Mouse (Mus musculus): ENCODE results near the gene Fam149b.
"Not testable (repeated sequence)": the region's sequence is repeated elsewhere in the genome, so short reads cannot be mapped to it uniquely, and the experiment has no call there.

The Fam149b gene

DNA sequence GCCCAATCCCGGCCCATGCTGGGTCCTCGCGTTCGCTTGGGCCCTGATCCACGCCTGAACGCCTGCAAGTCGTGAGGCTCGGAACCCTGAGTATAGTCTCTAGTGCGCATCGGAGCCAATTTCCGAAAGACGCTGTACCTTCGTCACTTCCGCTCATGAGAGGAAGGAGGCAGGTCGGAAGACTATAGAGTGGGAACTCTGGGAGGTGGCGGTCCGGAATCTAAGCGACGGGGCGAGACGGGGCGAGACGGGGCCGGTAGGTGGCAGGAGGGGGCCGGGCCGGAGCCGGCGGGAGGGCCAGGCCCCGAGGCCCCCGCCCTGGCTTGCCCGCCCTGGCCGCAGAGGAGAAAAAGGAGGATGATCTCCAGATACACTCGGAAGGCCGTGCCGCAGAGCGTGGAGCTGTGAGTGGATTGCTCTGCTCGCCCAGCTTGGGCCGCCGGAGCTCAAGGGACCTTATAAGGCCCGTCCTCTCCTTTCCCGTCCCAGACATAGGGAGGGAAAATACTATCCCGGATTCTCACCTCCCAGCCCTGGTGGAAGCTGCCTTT is at the start of gene Fam149b, which contains the start of gene Ecd:
Gene Fam149b, plus strand, starts transcription at position 172 of the 551 bp plus-strand sequence.
Gene Ecd, minus strand, starts transcription at position 131 of the 551 bp plus-strand sequence.
- peak; percentile 89 for DNase-seq

- DNase-seq = not testable (repeated sequence)
Observed at GRCm38 (mm10) chr14:20305085-20305484, 42.9 kb upstream of the Fam149b start.

DNA sequence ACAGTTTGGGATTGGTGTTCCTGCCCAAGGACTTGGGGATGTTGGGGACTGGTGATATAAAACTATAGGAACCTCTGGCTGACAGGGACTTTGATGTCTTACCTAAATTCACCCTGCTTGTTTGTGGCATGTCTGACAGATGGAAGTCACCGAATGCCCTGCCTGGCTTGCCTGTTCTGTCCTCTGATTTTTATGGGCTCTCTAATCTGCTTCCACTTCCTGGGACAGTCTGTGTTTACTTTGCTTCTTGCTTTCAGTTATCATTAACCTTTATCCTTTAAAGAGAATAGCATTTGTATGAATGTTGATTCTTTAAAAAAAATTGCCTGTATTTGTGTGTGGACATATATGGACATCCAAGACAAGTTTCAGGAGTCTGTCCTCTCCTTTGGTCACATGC is 32.8 kb upstream of the Fam149b start:
- DNase-seq = no peak

GRCm38 (mm10) chr14:20319420-20319819 is 28.5 kb upstream of the Fam149b start:
- DNase-seq = peak; percentile 79

DNA sequence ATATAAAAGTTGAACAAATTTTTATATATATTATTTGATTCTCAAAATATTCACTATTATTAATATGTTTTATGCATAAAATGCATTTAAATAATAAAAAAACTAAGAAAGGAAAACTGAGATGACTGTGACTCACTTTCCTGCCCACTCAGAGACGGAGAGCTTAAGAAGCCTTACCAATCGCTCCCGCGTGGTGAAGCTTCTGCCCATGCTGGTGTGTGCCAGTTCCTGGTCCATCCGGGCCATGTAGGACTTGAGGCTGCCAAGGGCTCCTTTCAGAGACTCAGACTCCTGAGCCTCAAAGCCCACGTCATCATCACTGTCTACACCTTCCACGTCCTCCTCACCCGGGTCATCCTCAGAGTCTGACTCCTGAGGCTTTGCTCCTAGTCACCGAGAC is 23.8 kb upstream of the Fam149b start:
- DNase-seq = no peak

DNA sequence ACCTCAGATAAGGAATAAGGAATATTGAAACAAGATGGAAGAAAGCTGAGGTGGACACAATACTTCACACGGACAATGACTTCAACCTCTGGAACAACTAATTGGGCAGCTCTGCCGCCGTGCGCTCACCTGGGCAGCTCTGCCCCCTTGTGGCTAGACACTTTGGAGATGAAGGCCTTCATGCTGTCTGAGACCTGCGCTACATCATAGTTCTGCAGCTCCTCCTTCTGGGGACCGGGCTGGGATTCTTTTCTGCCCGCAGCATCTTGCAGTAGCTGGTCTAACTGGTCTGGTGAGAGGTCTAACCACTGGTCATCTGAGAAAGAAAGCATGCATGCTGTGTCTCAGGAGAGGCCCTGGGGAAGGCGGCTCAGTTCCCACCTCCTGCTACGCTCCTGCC is 19.5 kb upstream of the Fam149b start:
- peak; percentile 59 for DNase-seq

DNA sequence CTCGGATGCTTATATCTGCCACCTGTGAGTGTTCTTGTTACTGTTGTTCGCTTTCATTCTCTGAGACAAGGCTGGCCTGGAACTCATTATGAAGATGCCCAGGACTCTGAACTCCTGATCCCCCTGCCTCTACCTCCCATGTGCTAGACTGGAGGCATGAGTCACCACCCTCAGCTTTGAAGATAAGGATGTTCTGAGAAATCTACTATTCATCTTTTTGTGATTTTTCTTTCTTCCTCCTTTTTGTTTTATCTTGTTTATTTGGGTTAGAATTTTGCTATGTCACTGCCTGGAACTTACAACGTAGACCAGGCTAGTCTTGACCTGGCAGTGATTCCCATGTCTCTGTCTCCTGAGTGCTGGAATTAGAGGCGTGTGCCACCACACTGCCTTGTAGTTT is 16.6 kb upstream of the Fam149b start:
- no peak for DNase-seq

- no peak for DNase-seq
Observed at GRCm38 (mm10) chr14:20339415-20339814, 8.5 kb upstream of the Fam149b start.

GRCm38 (mm10) chr14:20340149-20340548 is 7.8 kb upstream of the Fam149b start:
- DNase-seq = peak; percentile 67

DNA sequence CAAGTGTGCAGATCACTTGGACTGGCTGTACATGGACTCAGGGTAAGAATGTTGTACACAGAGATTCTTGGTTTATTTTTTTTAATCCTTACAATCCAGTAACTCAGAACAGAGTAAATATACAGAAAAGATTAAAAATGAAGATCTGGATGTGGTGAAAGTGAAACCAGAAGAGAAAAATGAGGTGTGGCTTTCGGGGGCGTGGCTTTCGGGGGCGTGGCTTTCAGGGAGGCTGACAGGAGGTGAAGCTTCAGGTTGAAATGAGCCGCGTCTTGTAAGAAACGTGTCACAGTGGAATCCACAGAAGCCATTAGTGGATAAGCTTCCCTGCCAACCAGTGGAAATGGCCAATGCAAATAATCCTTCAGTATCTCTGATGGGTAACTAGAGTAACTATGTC is 7.1 kb upstream of the Fam149b start:
- DNase-seq = peak; percentile 51

GRCm38 (mm10) chr14:20345885-20346284 is 2.1 kb upstream of the Fam149b start:
- no peak for DNase-seq

GRCm38 (mm10) chr14:20347441-20347990 is 446 bp upstream of the Fam149b start:
- no peak for DNase-seq

DNA sequence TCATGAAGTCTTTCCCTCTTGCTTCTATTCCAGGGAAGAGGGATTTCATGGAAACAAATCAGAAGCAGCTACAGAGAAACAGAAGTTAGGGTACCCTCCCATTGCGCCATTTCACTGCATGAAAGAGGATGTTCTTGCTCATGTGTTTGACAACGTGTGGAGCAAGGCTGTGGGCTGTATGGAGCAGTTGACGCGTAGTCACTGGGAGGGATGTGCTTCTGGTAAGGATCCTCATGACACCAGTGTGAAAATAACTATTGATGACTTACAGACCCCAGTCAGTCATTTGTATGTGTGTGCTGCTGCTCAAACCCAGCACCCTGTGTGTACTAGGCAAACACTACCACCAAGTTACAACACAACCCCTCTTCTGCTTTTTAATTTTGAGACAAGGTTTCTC is 15.3 kb downstream of the Fam149b start:
- no peak for DNase-seq

DNA sequence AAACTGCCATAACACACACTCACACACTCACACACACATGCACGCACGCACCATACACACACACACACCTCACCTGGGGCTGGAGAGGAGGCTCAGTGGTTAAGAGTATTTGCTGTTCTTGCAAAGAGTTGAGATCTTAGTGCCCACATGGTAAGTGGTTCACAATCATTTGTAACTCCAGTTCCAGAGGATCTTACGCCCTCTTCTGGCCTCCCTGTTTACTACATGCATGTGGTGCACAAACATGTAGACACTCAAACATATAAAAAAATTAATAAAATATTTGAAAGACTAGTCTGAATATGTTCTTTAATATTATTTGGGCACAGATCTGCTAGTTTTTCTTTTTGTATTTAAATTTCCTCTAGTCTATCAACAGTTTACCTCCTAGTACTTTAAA is 20.3 kb downstream of the Fam149b start:
- peak; percentile 30 for DNase-seq

- no peak for DNase-seq
Observed at GRCm38 (mm10) chr14:20370798-20371197, 22.8 kb downstream of the Fam149b start.

DNA sequence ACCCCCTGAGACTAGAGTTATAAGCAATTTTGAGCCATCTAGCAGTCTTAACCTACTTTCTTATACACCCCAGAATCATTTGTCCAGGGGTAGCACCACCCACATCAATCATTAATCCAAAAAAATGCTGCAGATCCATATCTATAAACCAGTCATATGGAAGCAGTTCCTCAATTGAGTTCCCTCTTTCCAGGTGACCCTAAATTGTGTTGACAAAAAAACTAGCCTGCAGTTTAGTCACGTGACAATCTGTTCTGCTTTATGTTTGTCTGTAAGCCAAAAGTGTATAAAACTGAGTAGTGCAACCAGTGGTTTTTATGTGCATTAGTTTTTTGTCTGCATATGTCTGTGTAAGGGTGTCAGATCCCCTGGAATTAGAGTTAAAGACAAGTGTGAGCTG is 23.9 kb downstream of the Fam149b start:
- no peak for DNase-seq

- no peak for DNase-seq
Observed at GRCm38 (mm10) chr14:20377112-20377521, 29.2 kb downstream of the Fam149b start.

DNA sequence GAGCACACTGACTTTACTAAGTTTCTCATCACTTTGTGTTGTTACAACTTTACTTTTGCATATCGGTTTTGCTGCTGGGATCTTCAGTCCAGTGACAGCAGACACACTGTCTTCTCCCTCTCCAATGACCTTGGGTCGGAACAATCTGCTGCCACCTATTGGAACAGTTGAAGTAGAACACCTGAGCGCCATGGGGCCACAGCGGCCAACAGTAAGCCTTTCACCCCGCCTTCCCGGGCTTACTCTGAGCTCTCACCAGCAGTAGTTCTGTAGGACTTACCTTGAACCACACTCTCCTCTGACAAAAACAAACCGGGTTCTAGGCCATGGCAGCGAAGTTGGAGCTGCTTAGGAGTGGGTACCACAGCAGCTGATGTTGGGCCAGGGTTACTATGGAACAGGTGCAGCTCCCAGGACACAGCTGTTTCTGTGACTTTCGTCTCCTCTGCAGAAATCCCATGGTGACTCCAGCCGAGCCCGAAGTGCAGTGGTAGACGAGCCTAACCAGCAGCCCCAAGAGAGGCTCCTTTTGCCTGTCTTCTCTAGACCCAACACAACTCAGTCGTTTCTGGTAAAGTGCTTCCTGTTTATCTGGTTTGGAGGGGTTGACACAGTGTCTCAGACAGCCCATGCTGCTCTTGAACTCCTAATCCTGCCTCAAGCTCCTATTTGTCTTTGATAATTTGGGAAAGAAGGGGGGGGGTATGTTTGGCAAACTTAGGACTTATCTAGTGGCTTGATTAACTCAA is 30.5 kb downstream of the Fam149b start:
- peak; percentile 73 for DNase-seq

GRCm38 (mm10) chr14:20379087-20379640 is 31.2 kb downstream of the Fam149b start:
- no peak for DNase-seq

DNA sequence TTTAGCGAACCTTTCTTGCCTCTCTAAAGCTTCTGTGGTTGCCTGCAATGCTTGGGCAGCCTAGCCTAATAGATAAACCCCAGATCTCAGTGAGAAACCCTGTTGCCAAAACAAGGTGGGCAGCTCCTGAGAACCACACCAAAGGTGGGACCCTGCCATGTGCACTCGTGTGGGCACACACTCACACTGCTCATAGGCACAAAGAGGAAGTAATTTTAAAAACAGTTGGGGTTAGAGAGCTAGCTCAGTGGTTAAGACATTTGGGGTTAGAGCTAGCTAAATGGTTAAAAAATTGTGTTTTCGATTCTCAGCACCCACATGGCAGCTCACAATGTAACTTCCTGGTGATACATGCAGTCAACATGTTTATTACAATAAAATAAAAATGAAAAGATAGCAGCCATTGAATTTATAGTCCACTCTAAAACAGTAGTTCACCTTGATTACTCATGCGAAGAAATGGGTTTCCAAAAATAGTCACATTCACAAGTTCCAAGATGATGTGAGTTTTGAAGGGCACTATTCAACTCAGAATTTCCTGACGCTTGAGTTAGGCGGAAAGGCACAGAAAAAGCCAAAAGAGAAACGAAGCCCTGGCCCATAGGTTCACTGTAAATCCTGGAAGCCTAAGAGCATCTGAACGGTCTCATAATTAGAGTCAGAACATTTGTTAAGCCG is 31.9 kb downstream of the Fam149b start:
- DNase-seq = no peak

DNA sequence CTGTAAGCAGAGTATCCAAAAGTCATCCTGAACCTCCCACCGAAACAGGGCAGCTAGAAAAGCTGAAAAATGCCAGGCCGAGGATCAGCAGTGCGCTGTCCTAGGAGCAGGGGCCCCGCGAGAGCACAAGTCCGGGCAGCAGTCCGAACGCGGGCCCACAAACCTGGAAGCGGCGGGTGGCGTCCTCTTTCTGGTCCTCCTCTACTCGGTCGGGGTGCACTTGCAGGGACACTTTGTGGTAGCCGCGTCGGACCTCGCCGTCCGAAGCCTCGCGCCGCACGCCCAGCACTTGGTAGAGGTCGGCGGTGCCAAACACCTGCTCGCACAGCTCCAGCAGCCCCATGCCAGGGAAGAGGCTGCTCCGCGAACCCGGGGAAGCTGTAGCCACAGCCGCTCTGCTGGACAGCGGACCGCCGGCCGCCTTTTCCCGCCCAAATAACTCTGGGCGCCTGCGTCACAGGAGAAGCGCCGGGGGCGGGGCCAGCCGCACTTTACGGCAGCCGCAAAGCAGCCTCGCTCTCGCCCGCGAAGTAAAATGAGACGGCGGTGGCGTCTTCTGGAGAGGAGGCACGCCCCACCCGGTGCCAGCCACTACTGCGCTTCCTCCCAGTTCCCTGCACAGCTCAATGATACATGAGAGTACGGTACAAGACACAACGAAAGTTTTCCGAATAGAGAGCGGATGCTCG is 40.6 kb downstream of the Fam149b start, which contains the start of gene Dnajc9:
Gene Dnajc9, minus strand, starts transcription at position 470 of the 689 bp plus-strand sequence.
- DNase-seq = peak; percentile 97

GRCm38 (mm10) chr14:20389446-20390079 is 41.6 kb downstream of the Fam149b start:
- no peak for DNase-seq
